Mouse (Mus musculus): ENCODE results near the gene Arpp21.
"Not testable (repeated sequence)": the region's sequence is repeated elsewhere in the genome, so short reads cannot be mapped to it uniquely, and the experiment has no call there.

Gene Arpp21

DNA sequence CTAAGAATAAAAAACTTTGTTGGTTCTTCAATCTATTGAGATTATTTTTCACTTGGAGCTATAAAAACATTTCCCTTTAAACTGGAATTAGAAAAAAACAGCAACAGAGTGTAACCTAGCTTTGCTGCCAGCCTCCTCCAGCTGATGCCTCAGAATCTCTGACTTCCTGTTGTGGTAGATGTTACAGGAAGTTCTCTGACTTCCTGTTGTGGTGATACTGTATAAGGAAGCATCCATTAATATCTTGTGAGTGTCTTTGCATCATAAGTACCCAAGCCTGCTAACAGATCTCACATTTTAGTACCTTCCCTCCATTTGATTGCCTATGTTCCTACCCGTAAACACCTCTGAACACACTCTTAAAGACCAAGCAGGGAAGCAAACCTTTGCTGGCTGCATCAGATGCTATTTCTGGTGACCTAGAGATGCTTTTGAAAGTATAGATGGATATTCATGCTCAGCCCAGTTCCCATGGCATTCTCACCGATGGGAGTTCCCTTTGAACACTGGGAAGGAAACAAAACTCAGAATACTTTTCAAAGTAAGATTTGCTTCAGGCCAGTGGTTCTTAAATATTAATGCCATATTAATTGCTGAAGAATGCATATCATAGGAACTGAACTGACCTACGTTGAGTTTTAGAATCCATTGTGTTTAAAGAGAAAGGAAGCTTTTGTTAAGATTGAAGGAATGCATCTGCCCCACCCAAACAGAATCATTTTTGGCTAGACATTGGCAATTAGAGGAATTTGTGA, 134.7 kb downstream of the Arpp21 start:
- DNase-seq (ENCODE audit: low spot score), result no peak

- DNase-seq (ENCODE audit: low spot score), result no peak
Observed at GRCm38 (mm10) chr9:112098267-112098666, 137.5 kb downstream of the Arpp21 start.

- DNase-seq (ENCODE audit: low spot score), result no peak
Observed at GRCm38 (mm10) chr9:112095708-112096107, 140.0 kb downstream of the Arpp21 start.

- no peak for DNase-seq (ENCODE audit: low spot score)
Observed at GRCm38 (mm10) chr9:112095198-112095597, 140.5 kb downstream of the Arpp21 start.

GRCm38 (mm10) chr9:112078903-112079302, 156.8 kb downstream of the Arpp21 start:
- DNase-seq (ENCODE audit: low spot score), result no peak

DNA sequence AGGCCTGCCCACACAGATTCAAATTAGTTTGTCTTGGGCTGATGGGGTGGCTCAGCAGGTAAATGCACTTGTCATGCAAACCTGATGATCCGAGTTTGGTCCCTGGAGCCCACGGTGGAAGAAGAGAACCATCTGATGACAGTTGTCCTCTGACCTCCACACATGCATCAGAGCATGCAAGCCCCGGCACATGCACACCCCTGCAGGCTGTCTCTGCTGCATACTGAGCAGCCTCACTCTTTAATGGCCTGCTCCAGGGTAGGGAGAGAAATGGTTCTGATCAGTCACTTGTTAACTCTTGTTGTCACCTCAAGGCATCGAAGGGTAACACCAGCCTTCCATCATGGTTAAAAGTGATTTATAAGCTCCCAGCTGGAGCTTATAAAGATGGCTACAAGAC, 157.3 kb downstream of the Arpp21 start:
- DNase-seq (ENCODE audit: low spot score), result no peak

DNA sequence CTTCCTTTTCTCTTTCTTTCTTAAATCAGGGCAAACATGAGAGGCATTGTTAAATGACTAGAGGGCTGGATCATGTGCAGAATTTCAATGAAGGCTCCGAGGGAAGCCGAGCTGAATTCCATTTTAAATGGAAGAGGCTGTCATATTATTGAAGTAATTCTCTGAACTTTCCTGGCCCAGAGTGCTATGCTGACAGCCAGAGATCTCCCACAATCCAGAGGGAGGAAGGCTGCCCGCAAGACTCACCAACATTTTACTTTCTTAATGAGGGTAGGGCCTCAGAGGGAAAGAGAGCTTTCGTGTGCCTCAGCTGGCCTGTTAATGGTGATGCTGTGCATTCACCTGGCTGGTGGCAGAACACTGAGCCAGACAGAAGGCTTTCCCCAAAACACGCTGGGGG, 160.5 kb downstream of the Arpp21 start:
- DNase-seq (ENCODE audit: low spot score), result no peak

- DNase-seq (ENCODE audit: low spot score), result peak; percentile 15
Observed at GRCm38 (mm10) chr9:112074872-112075271, 160.9 kb downstream of the Arpp21 start.

GRCm38 (mm10) chr9:112071368-112071767, 164.4 kb downstream of the Arpp21 start:
- DNase-seq (ENCODE audit: low spot score), result no peak

GRCm38 (mm10) chr9:112070961-112071360, 164.8 kb downstream of the Arpp21 start:
- DNase-seq (ENCODE audit: low spot score), result no peak

- no peak for DNase-seq (ENCODE audit: low spot score)
Observed at GRCm38 (mm10) chr9:112068250-112068649, 167.5 kb downstream of the Arpp21 start.

GRCm38 (mm10) chr9:112060696-112061425, 174.9 kb downstream of the Arpp21 start:
- no peak for DNase-seq (ENCODE audit: low spot score)

DNA sequence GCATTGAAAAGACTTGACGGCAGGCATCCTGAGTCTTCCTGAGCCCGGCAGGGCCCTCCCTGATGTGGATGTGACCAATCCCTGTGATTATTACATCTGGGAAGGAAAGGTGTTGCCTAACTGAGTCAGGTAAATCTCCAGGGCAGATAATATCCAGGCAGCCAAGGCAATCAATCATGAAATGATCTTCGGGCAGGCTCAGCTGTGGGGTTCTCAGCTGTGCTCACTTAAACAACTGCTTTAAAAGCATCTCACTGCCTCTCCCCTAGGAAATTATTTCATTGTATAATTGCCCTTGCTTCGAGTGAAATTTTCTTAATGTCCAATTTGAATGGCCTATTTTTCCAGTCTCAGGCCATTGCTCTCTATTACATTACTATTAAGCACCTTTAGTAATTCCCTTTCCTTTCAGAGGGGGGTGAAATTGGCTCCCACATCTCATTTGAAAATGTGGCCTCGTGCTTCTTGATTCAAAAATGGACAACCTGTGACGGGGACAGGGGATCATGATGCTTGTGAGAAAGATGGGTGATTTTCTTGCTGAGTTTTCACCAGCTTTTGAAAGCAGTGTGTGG, 180.8 kb downstream of the Arpp21 start:
- DNase-seq (ENCODE audit: low spot score), result no peak

- no peak for DNase-seq (ENCODE audit: low spot score)
Observed at GRCm38 (mm10) chr9:112047903-112048467, 187.8 kb downstream of the Arpp21 start.

- no peak for DNase-seq (ENCODE audit: low spot score)
Observed at GRCm38 (mm10) chr9:112040566-112040965, 195.2 kb downstream of the Arpp21 start.

GRCm38 (mm10) chr9:112037732-112038131, 198.0 kb downstream of the Arpp21 start:
- DNase-seq (ENCODE audit: low spot score), result no peak

DNA sequence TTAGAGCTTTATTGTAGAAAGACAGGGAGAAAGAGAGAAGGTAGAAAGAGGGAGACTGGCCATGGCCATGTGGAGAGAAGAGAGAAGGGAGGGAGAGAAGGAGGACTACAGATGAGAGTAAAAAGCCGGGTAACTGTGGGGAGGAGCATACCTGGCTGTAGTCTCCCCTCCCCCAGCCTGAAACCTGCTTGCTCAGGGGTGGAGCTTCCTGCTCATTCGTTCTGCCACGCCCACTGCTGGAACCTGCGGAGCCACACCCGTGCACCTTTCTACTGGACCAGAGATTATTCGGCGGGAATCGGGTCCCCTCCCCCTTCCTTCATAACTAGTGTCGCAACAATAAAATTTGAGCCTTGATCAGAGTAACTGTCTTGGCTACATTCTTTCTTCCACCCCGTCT, 201.9 kb downstream of the Arpp21 start:
- not testable (repeated sequence) for DNase-seq (ENCODE audit: low spot score)

DNA sequence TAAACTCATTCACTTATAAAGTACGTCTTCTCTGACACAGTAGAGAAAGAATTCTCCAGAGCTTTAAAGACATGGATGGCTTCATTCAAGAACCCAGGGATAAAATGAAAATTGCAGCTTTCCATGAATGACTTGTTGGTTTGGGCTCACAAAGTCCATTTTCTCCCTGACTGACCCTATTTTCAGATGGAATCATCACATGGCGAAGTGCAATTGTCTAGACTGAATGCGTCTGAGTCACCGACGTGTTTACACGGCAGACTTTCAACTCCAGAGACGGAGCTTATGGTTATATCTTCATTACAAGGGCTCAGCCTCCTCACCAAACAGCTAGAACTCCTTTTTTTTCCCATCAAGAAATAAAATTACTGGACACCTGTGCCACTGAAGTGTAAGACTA, 203.6 kb downstream of the Arpp21 start:
- DNase-seq (ENCODE audit: low spot score), result no peak

DNA sequence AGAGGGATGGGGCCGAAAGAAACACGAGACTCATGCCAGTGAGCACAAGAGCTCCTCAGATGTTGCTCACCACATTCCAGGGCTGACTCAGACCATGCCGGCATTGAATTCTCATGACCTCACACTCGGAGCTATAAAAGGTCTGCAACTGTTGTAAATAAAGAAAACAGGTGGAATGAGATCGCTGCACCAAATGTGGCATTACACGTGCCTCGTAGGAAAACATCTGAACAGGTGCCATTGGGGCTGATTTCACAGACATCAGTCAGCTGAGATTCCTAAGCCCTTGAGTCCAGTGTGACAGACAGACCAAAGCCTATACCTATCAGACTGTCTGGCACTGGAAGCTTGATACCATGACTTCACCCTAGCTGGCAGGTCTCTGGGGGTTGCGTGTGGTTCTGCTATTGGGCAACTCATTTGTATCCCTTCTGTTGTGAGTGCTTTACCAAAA, 212.1 kb downstream of the Arpp21 start:
- peak; percentile 17 for DNase-seq (ENCODE audit: low spot score)

DNA sequence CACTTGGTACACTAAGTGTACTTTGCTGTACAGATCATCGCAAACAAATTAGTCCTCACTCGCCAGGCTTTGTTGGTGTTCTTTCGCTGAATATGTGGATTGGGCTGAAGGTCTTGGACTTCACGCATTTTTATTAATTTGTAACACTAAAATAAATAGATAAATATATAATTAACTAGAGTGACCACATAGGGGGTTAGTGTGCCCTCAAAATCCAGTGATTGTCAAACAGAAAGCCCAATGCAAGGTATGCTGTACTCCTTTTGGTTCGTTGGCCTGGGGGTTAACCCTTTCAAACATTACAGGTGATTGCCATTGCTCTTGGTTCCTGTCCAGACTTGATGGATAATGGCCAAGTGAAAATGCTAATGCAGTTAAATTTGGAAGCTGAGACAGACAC, 212.6 kb downstream of the Arpp21 start:
- no peak for DNase-seq (ENCODE audit: low spot score)
